Mouse (Mus musculus): ENCODE data around the gene Gm20532. TPM values are rescaled to one million over a fixed set of nuclear protein-coding genes. Genes with fewer than 3 reads are reported as not detected.

Gm20532 gene
- polyA plus RNA-seq, 1 experiment, result not detected

- H3K4me1 ChIP-seq (ENCODE audit: control insufficient read depth, insufficient read depth, low read length), result no peaks in the 10 kb centered on the region
- H3K27me3 ChIP-seq (ENCODE audit: control insufficient read depth, insufficient read depth, low read length), result no peaks in the 10 kb centered on the region
- H3K4me3 ChIP-seq (replicated peaks; ENCODE audit: insufficient read depth, low read depth, low read length), result no peak overlapping the region
- 30% methylated on average over 7 of the region's 7 CpGs for WGBS
- H3K27ac ChIP-seq (ENCODE audit: insufficient read depth, low read length), result no peak overlapping the region
- no peak for DNase-seq
- TF ChIP-seq CTCF (IDR thresholded peaks at IDR 0.05; ENCODE audit: borderline replicate concordance, insufficient read depth, low read depth, low read length) (no peak), POLR2A (IDR thresholded peaks at IDR 0.05; ENCODE audit: borderline replicate concordance, insufficient read depth, low read length) (no peak)
Measured at GRCm38 (mm10) chr2:26590962-26591361, 4.5 kb downstream of the Gm20532 start.

GRCm38 (mm10) chr2:26591416-26591815 lies 5.0 kb downstream of the Gm20532 start:
- Histone ChIP-seq H3K27me3 (ENCODE audit: control insufficient read depth, insufficient read depth, low read length) (no peaks in the 10 kb centered on the region), H3K27ac (ENCODE audit: insufficient read depth, low read length) (no peak overlapping the region), H3K4me1 (ENCODE audit: control insufficient read depth, insufficient read depth, low read length) (no peaks in the 10 kb centered on the region), H3K4me3 (replicated peaks; ENCODE audit: insufficient read depth, low read depth, low read length) (no peak overlapping the region)
- WGBS, result 41% methylated on average over 12 of the region's 12 CpGs
- DNase-seq, result no peak
- TF ChIP-seq POLR2A (IDR thresholded peaks at IDR 0.05; ENCODE audit: borderline replicate concordance, insufficient read depth, low read length) (no peak), CTCF (IDR thresholded peaks at IDR 0.05; ENCODE audit: borderline replicate concordance, insufficient read depth, low read depth, low read length) (no peak)

GRCm38 (mm10) chr2:26593211-26594021 lies 7.0 kb downstream of the Gm20532 start:
- no peak for TF ChIP-seq CTCF (IDR thresholded peaks at IDR 0.05; ENCODE audit: borderline replicate concordance, insufficient read depth, low read depth, low read length)
- no peak for TF ChIP-seq POLR2A (IDR thresholded peaks at IDR 0.05; ENCODE audit: borderline replicate concordance, insufficient read depth, low read length)
- no peaks in the 10 kb centered on the region for H3K4me1 ChIP-seq (ENCODE audit: control insufficient read depth, insufficient read depth, low read length)
- H3K27me3 ChIP-seq (ENCODE audit: control insufficient read depth, insufficient read depth, low read length), result no peaks in the 10 kb centered on the region
- no peak overlapping the region for H3K27ac ChIP-seq (ENCODE audit: insufficient read depth, low read length)
- no peak for DNase-seq
- WGBS, result 70% methylated on average over 9 of the region's 9 CpGs
- H3K4me3 ChIP-seq (replicated peaks; ENCODE audit: insufficient read depth, low read depth, low read length), result no peak overlapping the region

GRCm38 (mm10) chr2:26594022-26594346 lies 7.5 kb downstream of the Gm20532 start:
- no peaks in the 10 kb centered on the region for H3K27me3 ChIP-seq (ENCODE audit: control insufficient read depth, insufficient read depth, low read length)
- no peak for TF ChIP-seq CTCF (IDR thresholded peaks at IDR 0.05; ENCODE audit: borderline replicate concordance, insufficient read depth, low read depth, low read length)
- no peak for TF ChIP-seq POLR2A (IDR thresholded peaks at IDR 0.05; ENCODE audit: borderline replicate concordance, insufficient read depth, low read length)
- H3K27ac ChIP-seq (ENCODE audit: insufficient read depth, low read length), result no peak overlapping the region
- H3K4me3 ChIP-seq (replicated peaks; ENCODE audit: insufficient read depth, low read depth, low read length), result no peak overlapping the region
- 66% methylated on average over 9 of the region's 9 CpGs for WGBS
- DNase-seq, result peak in 1 of 2 experiments; percentile 17
- no peaks in the 10 kb centered on the region for H3K4me1 ChIP-seq (ENCODE audit: control insufficient read depth, insufficient read depth, low read length)

- Histone ChIP-seq H3K27ac (ENCODE audit: insufficient read depth, low read length) (no peak overlapping the region), H3K4me1 (ENCODE audit: control insufficient read depth, insufficient read depth, low read length) (no peaks in the 10 kb centered on the region), H3K4me3 (replicated peaks; ENCODE audit: insufficient read depth, low read depth, low read length) (no peak overlapping the region), H3K27me3 (ENCODE audit: control insufficient read depth, insufficient read depth, low read length) (no peaks in the 10 kb centered on the region)
- DNase-seq, result no peak
- no peak for TF ChIP-seq POLR2A (IDR thresholded peaks at IDR 0.05; ENCODE audit: borderline replicate concordance, insufficient read depth, low read length)
- TF ChIP-seq CTCF (IDR thresholded peaks at IDR 0.05; ENCODE audit: borderline replicate concordance, insufficient read depth, low read depth, low read length), result no peak
- 92% methylated on average over 7 of the region's 7 CpGs for WGBS
Measured at GRCm38 (mm10) chr2:26594461-26594933, 8.1 kb downstream of the Gm20532 start.

GRCm38 (mm10) chr2:26594934-26595724 lies 8.7 kb downstream of the Gm20532 start:
- WGBS, result 80% methylated on average over 6 of the region's 6 CpGs
- Histone ChIP-seq H3K4me3 (replicated peaks; ENCODE audit: insufficient read depth, low read depth, low read length) (no peak overlapping the region), H3K4me1 (ENCODE audit: control insufficient read depth, insufficient read depth, low read length) (no peaks in the 10 kb centered on the region), H3K27me3 (ENCODE audit: control insufficient read depth, insufficient read depth, low read length) (no peaks in the 10 kb centered on the region), H3K27ac (ENCODE audit: insufficient read depth, low read length) (no peak overlapping the region)
- no peak for TF ChIP-seq CTCF (IDR thresholded peaks at IDR 0.05; ENCODE audit: borderline replicate concordance, insufficient read depth, low read depth, low read length)
- no peak for DNase-seq

GRCm38 (mm10) chr2:26595725-26596435 lies 9.4 kb downstream of the Gm20532 start:
- H3K27ac ChIP-seq (ENCODE audit: insufficient read depth, low read length), result no peak overlapping the region
- H3K27me3 ChIP-seq (ENCODE audit: control insufficient read depth, insufficient read depth, low read length), result no peaks in the 10 kb centered on the region
- TF ChIP-seq POLR2A (IDR thresholded peaks at IDR 0.05; ENCODE audit: borderline replicate concordance, insufficient read depth, low read length), result no peak
- no peak for TF ChIP-seq CTCF (IDR thresholded peaks at IDR 0.05; ENCODE audit: borderline replicate concordance, insufficient read depth, low read depth, low read length)
- DNase-seq, result no peak
- 84% methylated on average over 11 of the region's 11 CpGs for WGBS
- no peak overlapping the region for H3K4me3 ChIP-seq (replicated peaks; ENCODE audit: insufficient read depth, low read depth, low read length)
- no peaks in the 10 kb centered on the region for H3K4me1 ChIP-seq (ENCODE audit: control insufficient read depth, insufficient read depth, low read length)

Measured in cerebellum, adult 2 months (tissue).